Mouse (Mus musculus) liver, embryonic 13.5 days (tissue): Measurements from ENCODE around the gene Anapc15. TPM values are rescaled to one million over a fixed set of nuclear protein-coding genes. Genes with fewer than 3 reads are reported as not detected.
"Not testable (repeated sequence)": the region's sequence is repeated elsewhere in the genome, so short reads cannot be mapped to it uniquely, and the experiment has no call there.

Experiments
- ATAC-seq: fragments of 200-750 bp; cut with Nextera tagmentation; 2 replicates; pipeline ENCODE4 v1.8.0; 2017; ENCODE audit warnings: low read depth, mild to moderate bottlenecking, moderate number of reproducible peaks, moderate library complexity
- DNase-seq: peaks from one replicate; pipeline ENCODE4 v3.0.0; 2022
- H3K27ac ChIP-seq: fragments of 300-500 bp; sonication (generic); 2 replicates; pipeline ENCODE4 v1.5.1; 2015; ENCODE audit warnings: moderate library complexity, mild to moderate bottlenecking, inconsistent platforms
- H3K27me3 ChIP-seq: fragments of 300-500 bp; sonication (generic); 2 replicates; pipeline ENCODE4 v1.6.1; 2015; ENCODE audit warnings: mild to moderate bottlenecking, inconsistent platforms
- H3K36me3 ChIP-seq: fragments of 300-500 bp; sonication (generic); 2 replicates; pipeline ENCODE4 v1.6.1; 2015; ENCODE audit warnings: mild to moderate bottlenecking, inconsistent platforms
- H3K4me1 ChIP-seq: fragments of 300-500 bp; sonication (generic); replicated peaks from 2 replicates; pipeline ENCODE4 v1.6.1; 2015; ENCODE audit warnings: inconsistent platforms
- H3K4me2 ChIP-seq: fragments of 300-500 bp; sonication (generic); 2 replicates; pipeline ENCODE4 v1.6.1; 2015; ENCODE audit warnings: inconsistent platforms, mild to moderate bottlenecking, moderate library complexity
- H3K4me3 ChIP-seq: fragments of 300-500 bp; sonication (generic); replicated peaks from 2 replicates; pipeline ENCODE4 v1.5.1; 2015; ENCODE audit warnings: mild to moderate bottlenecking, inconsistent platforms
- H3K9ac ChIP-seq: fragments of 300-500 bp; sonication (generic); 2 replicates; pipeline ENCODE4 v1.6.1; 2015; ENCODE audit warnings: mild to moderate bottlenecking, inconsistent platforms
- H3K9me3 ChIP-seq: fragments of 300-500 bp; sonication (generic); replicated peaks from 2 replicates; pipeline ENCODE4 v1.6.1; 2016; ENCODE audit warnings: inconsistent platforms
- WGBS: fragments of 180-500 bp; shearing (Covaris S2); methylation state at CpG from one replicate; pipeline ENCODE4 v1.1.7; 2015; ENCODE audit not compliant: insufficient replicate concordance; 5-methylcytosine and 5-hydroxymethylcytosine counted together
- microRNA-seq: library from miRNA; unstranded; fragments of <30 nt; microRNA quantifications from one replicate; pipeline ENCODE4, GENCODE M21; 2016
- polyA plus RNA-seq: library from polyadenylated mRNA; unstranded; fragments of >200 nt; fragmentation: Nextera tagmentation; extraction: Ambion mirVana; gene quantifications from 2 replicates; pipeline ENCODE4 v1.2.1, GENCODE M21; 2015

The Anapc15 gene
- polyA plus RNA-seq, 1 experiment from 2014 or later = 71.8 TPM

- peak overlapping the region; percentile 94 for H3K27ac ChIP-seq
- H3K4me2 ChIP-seq = peak overlapping the region; percentile 87
- ATAC-seq (peak; percentile 30; the same call in 1 of the 2 replicates), DNase-seq (peak; percentile 28)
- no peaks in the 10 kb centered on the region for H3K9me3 ChIP-seq
- H3K4me3 ChIP-seq = peak overlapping the region; percentile 89
- 2% methylated on average over 15 of the region's 15 CpGs for WGBS
- no peaks in the 10 kb centered on the region for H3K27me3 ChIP-seq
- peak overlapping the region; percentile 80 for H3K9ac ChIP-seq
- peaks cover 14% of the 10 kb centered on the region; the same call in 1 of the 2 replicates for H3K36me3 ChIP-seq
- peaks cover 59% of the 10 kb centered on the region for H3K4me1 ChIP-seq
Observed at GRCm38 (mm10) chr7:101933300-101933699, 69.8 kb downstream of the Anapc15 start.

- no peaks in the 10 kb centered on the region for H3K9me3 ChIP-seq
- H3K4me2 ChIP-seq = peak within 1 kb of the TSS; percentile 87
- under 1% methylated on average over 40 of the region's 40 CpGs for WGBS
- ATAC-seq (peak; percentile 98), DNase-seq (peak; percentile 98)
- H3K4me1 ChIP-seq = peaks cover 64% of the 10 kb centered on the region
- H3K4me3 ChIP-seq = peak within 1 kb of the TSS; percentile 89
- peak within 1 kb of the TSS; percentile 95 for H3K9ac ChIP-seq
- peak within 1 kb of the TSS; percentile 94 for H3K27ac ChIP-seq
- H3K36me3 ChIP-seq = peaks cover 19% of the 10 kb centered on the region; the same call in 1 of the 2 replicates
- H3K27me3 ChIP-seq = no peaks in the 10 kb centered on the region
Observed at GRCm38 (mm10) chr7:101933751-101934240, 70.3 kb downstream of the Anapc15 start, which contains the start of the genes Lrrc51 and Numa1. Gene Lrrc51 (minus strand): TSS chr7:101933895. Gene Numa1 (plus strand): TSS chr7:101934111.

- Histone ChIP-seq H3K4me2 (peak overlapping the region; percentile 87), H3K36me3 (peaks cover 32% of the 10 kb centered on the region), H3K27ac (0 out of 2 replicates have a peak overlapping the region, but pooled peaks have one; percentile 25), H3K9ac (peak overlapping the region; percentile 95), H3K27me3 (no peaks in the 10 kb centered on the region), H3K4me3 (peak overlapping the region; percentile 89), H3K9me3 (no peaks in the 10 kb centered on the region), H3K4me1 (peaks cover 74% of the 10 kb centered on the region)
- DNase-seq (no peak), ATAC-seq (no peak)
- 80% methylated on average over 4 of the region's 4 CpGs for WGBS
Observed at GRCm38 (mm10) chr7:101935957-101936356, 72.4 kb downstream of the Anapc15 start.

GRCm38 (mm10) chr7:101936996-101937395 is 73.5 kb downstream of the Anapc15 start:
- ATAC-seq (no peak), DNase-seq (no peak)
- Histone ChIP-seq H3K27me3 (no peaks in the 10 kb centered on the region), H3K9me3 (no peaks in the 10 kb centered on the region), H3K27ac (no peak overlapping the region), H3K4me2 (no peak overlapping the region), H3K4me3 (no peak overlapping the region), H3K4me1 (peaks cover 80% of the 10 kb centered on the region), H3K36me3 (peaks cover 32% of the 10 kb centered on the region), H3K9ac (no peak overlapping the region)
- 90% methylated on average over 4 of the region's 4 CpGs for WGBS

- WGBS = 87% methylated on average over 4 of the region's 4 CpGs
- Histone ChIP-seq H3K4me3 (no peak overlapping the region), H3K27me3 (no peaks in the 10 kb centered on the region), H3K4me1 (peaks cover 81% of the 10 kb centered on the region), H3K27ac (no peak overlapping the region), H3K9ac (no peak overlapping the region), H3K4me2 (no peak overlapping the region), H3K9me3 (no peaks in the 10 kb centered on the region), H3K36me3 (peaks cover 35% of the 10 kb centered on the region)
- ATAC-seq = no peak
- DNase-seq = no peak
Observed at GRCm38 (mm10) chr7:101937569-101937968, 74.1 kb downstream of the Anapc15 start.

- Histone ChIP-seq H3K4me1 (peaks cover 77% of the 10 kb centered on the region), H3K4me2 (no peak overlapping the region), H3K9me3 (no peaks in the 10 kb centered on the region), H3K9ac (no peak overlapping the region), H3K27ac (no peak overlapping the region), H3K36me3 (peaks cover 35% of the 10 kb centered on the region), H3K4me3 (no peak overlapping the region), H3K27me3 (no peaks in the 10 kb centered on the region)
- WGBS = 83% methylated on average over 2 of the region's 2 CpGs
- DNase-seq (no peak), ATAC-seq (no peak)
Observed at GRCm38 (mm10) chr7:101938348-101938747, 74.8 kb downstream of the Anapc15 start.

GRCm38 (mm10) chr7:101939758-101940157 is 76.2 kb downstream of the Anapc15 start:
- Histone ChIP-seq H3K27ac (no peak overlapping the region), H3K9ac (no peak overlapping the region), H3K36me3 (peaks cover 35% of the 10 kb centered on the region), H3K27me3 (no peaks in the 10 kb centered on the region), H3K4me3 (no peak overlapping the region), H3K9me3 (no peaks in the 10 kb centered on the region), H3K4me1 (peaks cover 82% of the 10 kb centered on the region), H3K4me2 (no peak overlapping the region)
- DNase-seq (no peak), ATAC-seq (no peak)
- WGBS = 88% methylated on average over 4 of the region's 4 CpGs

- not testable (repeated sequence) for H3K27me3 ChIP-seq, H3K9ac ChIP-seq, H3K4me2 ChIP-seq, DNase-seq, H3K9me3 ChIP-seq, H3K4me3 ChIP-seq, ATAC-seq, H3K27ac ChIP-seq
- 64% methylated on average over 5 of the region's 5 CpGs for WGBS
- H3K4me1 ChIP-seq = peaks cover 57% of the 10 kb centered on the region
- H3K36me3 ChIP-seq = 0 out of 2 replicates have a peak, but pooled peaks cover 14% of the 10 kb centered on the region
Observed at GRCm38 (mm10) chr7:101949008-101949407, 85.5 kb downstream of the Anapc15 start.

Small RNA genes lying within 50 kb of the gene (microRNA-seq; reads per million reads assigned to microRNA genes)
- gene Gm22655 = not detected

Other genes with a start within 250 kb of the Anapc15 start
- gene Clpb, start 200.1 kb upstream of the Anapc15 start, polyA plus RNA-seq = 30.3 and 31.9 TPM in 2 replicates
- gene Phox2a, start 45.4 kb upstream of the Anapc15 start, polyA plus RNA-seq = not detected in 2 replicates
- gene Inppl1, start 25.5 kb upstream of the Anapc15 start, polyA plus RNA-seq = 3.6 and 5.2 TPM in 2 replicates
- gene Folr2, start 6.5 kb upstream of the Anapc15 start, polyA plus RNA-seq = 3.6 and 4.4 TPM in 2 replicates
- 0.38 and 0.41 TPM in 2 replicates for gene Folr1, start 7.1 kb downstream of the Anapc15 start, polyA plus RNA-seq
- gene Lamtor1, start 42.2 kb downstream of the Anapc15 start, polyA plus RNA-seq = 75.2 and 76.5 TPM in 2 replicates
- 0.15 and 0.21 TPM in 2 replicates for gene Tomt, start 42.6 kb downstream of the Anapc15 start, polyA plus RNA-seq
- gene Lrrc51, start 70.2 kb downstream of the Anapc15 start, polyA plus RNA-seq = 2.1 TPM in 2 replicates
- gene Numa1, start 70.4 kb downstream of the Anapc15 start, polyA plus RNA-seq = 24.5 and 30.7 TPM in 2 replicates
- 9.1 and 11.1 TPM in 2 replicates for gene Il18bp, start 155.0 kb downstream of the Anapc15 start, polyA plus RNA-seq
- 10.6 and 11.6 TPM in 2 replicates for gene Rnf121, start 201.8 kb downstream of the Anapc15 start, polyA plus RNA-seq
- gene Xndc1, start 201.8 kb downstream of the Anapc15 start, polyA plus RNA-seq = 13.6 and 14.2 TPM in 2 replicates
- 0.22 and 0.28 TPM in 2 replicates for gene Xntrpc, start 202.0 kb downstream of the Anapc15 start, polyA plus RNA-seq
- not detected in 2 replicates for gene Trpc2, start 219.4 kb downstream of the Anapc15 start, polyA plus RNA-seq
- gene Art1, start 238.0 kb downstream of the Anapc15 start, polyA plus RNA-seq = 0.22 and 0.48 TPM in 2 replicates
- 0.07 and 0.32 TPM in 2 replicates for gene Art5, start 245.8 kb downstream of the Anapc15 start, polyA plus RNA-seq